Mouse (Mus musculus) adrenal gland, postnatal 4 days (tissue): ENCODE data around the gene Tmf1. TPM values are rescaled to one million over a fixed set of nuclear protein-coding genes. Genes with fewer than 3 reads are reported as not detected.

Experiments
- DNase-seq, 2 experiments: peaks; one replicate each; pipeline ENCODE4 v3.0.0; 2021 to 2022; ENCODE audit warnings: low spot score in 2 of 2, mixed read lengths in 2 of 2
- long read RNA-seq, 2 experiments: library from polyadenylated mRNA; stranded (forward); transcript quantifications; one replicate each; pipeline ENCODE4 v2.0.0; 2021
- total RNA-seq, 2 experiments: library from RNA; stranded (reverse); gene quantifications; 2 replicates each; pipeline ENCODE4 v1.2.3; 2021

Gene Tmf1
- total RNA-seq, result 10 to 100 TPM; 46.8 to 50.3 TPM
- long read RNA-seq, experiment 1, full-length matches to known transcripts, result 5 of 6 reads
- long read RNA-seq, experiment 1, partial matches to known transcripts, result 1 of 6 reads
- long read RNA-seq, experiment 1, other reads (novel, unspliced or antisense), result 0 of 6 reads
- long read RNA-seq, experiment 2, full-length matches to known transcripts, result 16 of 29 reads
- long read RNA-seq, experiment 2, partial matches to known transcripts, result 11 of 29 reads
- long read RNA-seq, experiment 2, other reads (novel, unspliced or antisense), result 2 of 29 reads

DNA sequence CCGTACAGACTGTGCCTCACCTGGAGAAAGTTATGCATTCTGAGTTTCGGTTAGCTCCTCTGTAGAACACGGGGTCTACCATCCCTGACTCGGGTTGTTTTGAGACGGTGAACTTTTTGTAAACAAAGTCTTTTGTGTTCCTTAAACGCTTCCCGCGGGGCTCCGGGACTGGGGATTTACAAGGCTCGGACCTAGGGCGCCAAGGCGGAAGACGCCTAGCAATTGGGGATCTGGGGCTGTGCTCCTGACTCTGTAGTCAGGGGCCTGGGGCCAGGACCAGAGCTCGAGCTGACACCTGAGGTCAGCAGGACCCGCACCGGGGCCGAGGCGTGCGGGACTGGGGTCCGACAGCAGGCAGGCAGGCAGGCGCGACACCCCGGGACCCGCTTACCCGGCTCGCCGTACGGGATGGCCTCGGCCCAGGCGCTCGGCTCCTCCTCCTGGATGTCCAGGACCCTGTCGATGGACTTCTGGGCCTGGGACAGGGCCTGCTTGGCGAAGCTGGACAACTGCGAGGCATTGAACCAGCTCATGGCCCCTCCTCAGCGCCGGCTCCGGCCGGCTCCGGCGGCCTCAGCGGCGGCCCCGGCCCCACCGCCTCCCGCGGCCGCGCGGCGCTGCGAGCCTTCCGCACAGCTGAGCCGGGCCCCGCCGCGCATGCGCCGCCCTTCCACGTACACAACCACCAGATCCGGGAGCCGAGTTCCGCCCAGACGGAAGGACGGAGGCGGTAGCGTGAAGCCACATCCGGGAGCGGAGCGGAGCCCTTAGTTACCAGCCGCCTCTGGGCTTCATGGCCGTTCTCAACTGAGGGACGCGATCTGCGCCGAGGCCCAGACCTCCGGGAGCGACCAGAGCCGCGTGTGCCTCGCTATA lies at the start of gene Tmf1:
Gene Tmf1, minus strand, starts transcription at position 632 of the 876 bp plus-strand sequence.
- DNase-seq, result peak; percentile 80 to 87

DNA sequence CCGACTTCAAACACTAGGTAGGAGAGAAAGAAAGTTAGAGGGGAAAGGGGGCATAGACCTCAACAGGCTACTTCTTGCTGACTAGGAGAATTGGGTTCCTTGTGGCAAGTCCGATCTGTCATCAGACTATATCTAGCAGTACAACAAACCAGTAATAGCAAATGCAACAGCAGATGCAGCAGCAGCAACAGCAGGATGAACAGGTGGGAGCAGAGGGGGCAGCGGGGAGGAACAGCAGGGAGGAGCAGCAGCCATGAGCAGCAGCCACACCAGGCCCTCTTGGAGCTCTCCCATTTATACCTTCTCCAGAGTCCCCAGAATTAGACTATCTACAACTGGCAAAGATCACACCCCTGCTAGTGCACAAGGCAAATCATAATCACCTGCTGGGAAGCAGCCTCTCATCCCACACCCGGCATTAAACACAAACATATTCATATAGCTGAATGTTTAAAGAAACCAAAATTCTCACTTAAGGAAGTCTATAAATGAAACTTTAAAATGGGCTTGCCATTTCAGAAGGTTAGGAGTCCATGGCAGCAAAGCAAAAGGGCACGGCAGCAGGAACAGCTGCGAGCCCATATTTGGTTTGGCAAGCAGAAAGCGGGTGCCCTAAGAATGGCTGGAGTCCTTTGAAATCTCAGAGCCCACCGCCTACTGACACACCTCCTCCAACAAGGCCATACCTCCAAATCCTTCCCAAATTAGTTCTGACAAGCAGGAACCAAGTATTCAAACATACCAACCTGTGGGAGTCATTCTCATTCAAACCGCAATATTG lies 48.3 kb upstream of the Tmf1 start:
- DNase-seq, result no peak

DNA sequence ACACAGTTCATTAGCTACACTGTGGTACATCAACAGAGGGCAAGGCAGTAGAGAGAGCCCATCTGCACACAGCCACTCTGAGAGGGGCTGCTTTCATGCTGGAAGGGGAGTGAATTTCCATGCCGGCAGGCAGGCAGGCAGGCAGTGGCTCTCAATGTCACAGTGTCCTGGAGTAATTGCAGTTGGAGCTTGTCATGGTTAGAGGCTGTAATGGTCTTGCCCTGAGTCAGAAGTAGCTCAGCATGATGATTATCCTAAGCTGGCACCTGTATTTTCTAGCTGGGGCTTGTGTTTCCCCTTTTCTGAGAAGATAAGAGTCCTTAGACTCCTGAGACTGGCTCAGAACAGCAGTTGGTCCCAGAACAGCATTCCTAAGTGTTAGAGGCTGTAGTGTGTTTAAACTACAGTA lies 47.2 kb upstream of the Tmf1 start:
- DNase-seq, result no peak

DNA sequence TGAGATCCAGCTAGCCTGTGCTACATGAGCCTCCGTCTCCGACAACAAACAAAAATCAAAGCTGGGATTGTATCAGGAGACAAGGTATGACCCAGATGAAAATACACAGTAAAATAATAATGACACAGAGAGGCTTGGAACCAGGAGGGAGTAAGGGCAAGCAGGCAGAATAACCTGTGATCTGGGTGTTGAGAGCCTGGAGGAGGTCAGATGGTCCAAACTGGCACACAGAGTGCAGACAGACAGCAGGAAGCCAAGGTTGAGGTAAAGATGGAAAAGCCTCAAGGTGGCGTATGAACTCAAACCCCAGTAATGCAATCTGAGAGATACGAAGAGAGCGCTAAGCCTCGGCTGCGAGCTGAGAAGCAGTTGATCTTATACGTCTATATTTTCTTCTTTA lies 45.6 kb upstream of the Tmf1 start:
- no peak for DNase-seq

DNA sequence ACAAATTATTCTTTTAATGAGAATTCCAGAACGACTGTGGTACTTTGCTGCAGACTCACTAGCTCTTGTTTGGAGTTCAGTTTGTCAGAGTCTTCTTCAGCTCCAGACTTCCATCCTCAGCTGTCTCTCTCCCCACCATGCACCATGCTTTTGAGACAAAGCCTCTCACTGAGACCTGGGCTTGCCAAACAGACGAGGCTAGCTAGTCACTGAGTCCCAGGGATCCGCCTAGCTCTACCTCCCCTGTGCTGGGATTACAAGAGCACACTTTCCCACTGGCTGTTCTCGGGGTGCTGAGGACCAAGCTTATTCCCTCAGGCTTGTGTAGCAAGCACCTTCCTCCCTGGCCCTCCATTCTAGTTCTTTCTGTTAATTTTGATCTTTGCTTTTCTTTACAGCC lies 44.6 kb upstream of the Tmf1 start:
- no peak for DNase-seq

DNA sequence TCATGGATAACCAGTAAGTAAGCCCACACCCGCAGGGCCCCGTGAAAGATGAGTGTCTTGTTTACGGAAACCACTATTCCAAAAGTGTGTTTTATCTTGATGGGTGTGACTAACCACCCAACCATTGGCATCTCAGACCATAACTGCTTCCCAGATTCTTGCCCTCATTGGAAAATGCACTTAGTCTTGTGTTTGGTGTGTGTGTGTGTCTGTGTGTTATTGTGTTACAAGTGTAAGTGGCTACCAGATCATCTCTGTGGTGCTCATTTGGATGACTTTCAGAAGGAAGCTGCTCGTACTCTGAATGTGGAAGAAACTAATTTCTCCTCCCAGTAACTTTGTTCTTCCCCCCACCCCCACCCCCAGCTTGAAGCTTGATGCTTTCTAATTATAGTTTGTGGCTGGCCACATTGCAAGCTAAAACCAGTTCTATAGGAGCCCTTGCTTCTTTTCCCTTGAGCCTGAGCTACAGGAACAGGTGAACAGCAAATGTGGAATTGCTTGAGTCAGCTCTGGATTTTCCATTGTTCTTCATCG lies 44.1 kb upstream of the Tmf1 start:
- no peak for DNase-seq

DNA sequence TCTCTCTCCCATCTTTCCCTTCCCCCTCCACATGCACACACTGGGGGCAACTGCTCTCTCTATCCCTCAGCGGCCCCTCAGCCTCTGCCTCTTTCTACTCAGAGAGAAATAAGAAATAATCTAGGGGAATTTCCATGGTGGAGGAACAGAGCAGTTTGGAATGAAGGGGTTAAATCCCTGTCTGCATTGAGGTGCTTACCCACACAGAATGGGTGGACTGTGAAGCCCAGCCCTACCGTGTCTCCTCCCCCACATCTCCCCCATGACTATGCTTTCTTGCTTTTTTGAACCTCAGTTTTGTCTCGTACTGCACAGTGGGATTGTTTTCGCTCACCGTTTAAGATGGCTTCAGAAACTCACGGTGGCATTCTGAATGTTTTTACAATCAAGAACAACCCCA lies 43.4 kb upstream of the Tmf1 start:
- no peak for DNase-seq

DNA sequence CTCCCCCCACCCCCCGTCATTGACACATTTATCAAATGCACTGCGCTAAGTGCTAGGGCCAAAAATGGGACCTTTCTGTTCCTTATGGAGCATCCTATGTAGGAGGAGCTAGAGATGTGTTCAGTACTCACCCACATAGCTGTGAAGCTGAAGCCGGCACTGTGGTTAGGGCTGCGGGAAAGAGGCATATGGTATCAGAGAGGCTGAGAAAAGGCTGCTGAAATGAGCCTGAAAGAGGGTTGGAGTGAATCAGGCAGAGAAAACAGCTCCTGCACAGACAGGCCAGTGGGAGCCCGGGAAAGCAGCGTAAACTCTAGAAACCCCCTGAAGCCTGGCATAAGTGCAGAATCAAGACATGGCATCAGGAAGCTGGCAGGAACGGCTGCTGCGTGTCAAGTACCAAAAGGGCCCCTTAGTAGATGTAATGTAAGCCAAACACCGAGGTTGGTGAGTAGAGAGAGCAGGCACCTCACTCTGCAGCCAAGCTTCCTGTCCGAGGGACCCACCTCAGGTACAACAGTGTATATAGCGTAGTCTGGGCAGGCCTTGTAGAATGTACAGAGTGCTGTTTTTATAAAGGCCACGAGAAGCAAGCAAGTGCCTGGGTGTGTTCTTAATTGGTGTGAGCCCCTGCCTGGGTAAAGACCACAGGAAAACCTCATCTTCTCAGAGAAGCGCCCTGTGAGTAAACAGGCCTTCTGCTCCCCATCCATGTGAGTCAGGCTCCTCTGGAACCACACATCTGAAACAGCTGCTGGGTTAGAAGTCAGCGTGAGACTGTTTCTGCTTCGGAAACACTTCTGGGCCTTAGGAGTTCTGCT lies 42.5 kb upstream of the Tmf1 start:
- no peak for DNase-seq

DNA sequence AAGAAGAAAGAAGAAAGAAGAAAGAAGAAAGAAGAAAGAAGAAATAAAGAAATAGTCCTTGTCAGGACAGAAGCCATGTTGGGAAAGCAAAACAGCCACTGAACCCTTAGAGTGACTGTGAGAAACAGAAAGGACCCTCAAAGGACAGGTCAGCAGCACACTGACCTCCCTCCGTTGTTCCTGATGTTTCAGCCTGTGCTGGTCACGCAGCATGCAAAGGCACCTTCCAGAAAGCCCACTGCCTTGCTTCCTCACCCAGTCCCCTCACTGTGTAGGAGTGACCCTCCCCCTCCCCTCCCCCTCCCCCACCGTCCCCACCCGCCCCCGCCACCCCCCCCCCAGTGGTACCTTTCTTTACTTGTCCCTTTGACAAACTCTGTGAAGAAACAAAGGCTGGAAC lies 41.8 kb upstream of the Tmf1 start:
- DNase-seq, result no peak

DNA sequence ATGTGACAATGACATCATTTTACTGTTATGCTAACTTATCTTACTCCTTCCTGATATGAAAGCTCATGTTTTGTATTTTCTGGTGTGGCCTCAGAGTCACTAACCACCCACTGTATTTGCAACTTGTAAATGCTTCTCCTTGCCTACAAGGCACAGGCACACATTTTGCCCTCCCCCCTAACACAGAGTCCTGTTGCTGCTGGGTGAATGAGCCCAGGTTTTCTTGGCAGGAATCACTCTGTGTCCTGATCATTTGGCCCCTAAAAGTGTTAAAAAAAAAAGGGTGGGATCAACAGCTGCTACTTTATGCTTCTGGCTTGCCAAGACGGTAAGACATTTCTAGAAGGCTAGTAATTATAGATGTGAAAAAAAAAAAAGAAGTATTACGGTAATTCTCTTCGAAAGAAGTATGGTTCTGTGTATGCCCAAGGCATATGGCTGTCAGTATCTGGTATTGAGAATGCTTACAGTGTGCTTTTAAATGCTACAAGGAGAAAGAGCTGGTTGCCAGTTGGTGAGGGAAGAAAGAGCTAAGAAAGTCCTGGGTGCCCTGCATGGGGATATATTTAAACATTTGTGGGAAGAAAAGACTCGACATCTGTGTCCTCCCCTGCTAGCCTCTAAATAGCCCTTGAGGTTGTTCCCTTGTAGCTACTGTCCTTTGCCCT lies 37.4 kb upstream of the Tmf1 start:
- DNase-seq, result no peak

DNA sequence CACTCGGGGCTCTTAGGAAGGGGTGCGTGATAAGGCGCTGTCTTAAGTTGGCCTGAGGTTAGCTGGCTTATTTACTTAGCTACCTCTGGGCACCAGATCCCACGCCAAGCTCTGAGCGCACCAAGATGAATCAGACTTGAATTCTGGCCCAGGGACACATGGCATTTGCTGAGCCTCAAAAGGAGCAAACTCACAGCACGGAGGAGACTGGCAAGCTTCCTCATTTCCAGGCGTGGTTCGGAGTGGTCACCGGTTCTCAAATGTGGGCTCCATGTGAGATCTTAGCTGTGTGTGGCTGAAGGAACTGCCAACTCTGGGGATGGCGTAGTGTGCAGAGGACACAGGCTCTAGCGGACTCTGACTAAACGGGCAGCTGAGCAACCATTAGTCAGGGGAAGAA lies 33.1 kb upstream of the Tmf1 start:
- DNase-seq, result no peak

DNA sequence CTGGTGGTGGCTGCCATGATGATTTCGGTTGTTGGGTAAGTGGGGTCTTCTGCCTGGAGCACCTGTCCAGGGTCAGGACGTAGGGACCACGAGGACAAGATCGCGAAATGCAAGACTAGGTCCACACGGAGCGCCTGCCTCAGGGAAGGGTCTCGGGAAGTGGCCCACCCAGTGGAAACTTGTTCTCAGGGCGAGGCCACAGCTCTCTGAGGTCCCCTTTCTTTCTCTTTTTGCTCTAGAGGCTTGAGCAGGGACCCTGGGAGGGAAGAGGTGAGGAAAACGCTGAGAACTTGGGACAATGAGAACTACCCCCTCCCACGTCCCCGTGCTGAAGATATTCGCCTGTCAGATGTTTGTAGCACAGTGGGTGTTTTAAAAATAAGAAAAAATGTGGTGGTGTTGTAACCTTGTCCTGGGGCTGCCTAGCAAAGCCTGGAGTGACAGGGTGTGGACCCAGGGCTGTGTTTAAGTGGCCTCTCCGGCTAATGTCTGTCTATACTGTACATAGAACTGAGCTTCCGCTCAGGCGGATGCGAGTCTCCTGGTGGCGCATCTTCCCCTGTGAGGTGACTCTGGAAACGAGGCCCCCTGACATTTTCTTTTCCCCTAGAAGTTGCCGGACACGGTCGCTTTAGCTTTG lies 32.2 kb upstream of the Tmf1 start:
- no peak for DNase-seq

DNA sequence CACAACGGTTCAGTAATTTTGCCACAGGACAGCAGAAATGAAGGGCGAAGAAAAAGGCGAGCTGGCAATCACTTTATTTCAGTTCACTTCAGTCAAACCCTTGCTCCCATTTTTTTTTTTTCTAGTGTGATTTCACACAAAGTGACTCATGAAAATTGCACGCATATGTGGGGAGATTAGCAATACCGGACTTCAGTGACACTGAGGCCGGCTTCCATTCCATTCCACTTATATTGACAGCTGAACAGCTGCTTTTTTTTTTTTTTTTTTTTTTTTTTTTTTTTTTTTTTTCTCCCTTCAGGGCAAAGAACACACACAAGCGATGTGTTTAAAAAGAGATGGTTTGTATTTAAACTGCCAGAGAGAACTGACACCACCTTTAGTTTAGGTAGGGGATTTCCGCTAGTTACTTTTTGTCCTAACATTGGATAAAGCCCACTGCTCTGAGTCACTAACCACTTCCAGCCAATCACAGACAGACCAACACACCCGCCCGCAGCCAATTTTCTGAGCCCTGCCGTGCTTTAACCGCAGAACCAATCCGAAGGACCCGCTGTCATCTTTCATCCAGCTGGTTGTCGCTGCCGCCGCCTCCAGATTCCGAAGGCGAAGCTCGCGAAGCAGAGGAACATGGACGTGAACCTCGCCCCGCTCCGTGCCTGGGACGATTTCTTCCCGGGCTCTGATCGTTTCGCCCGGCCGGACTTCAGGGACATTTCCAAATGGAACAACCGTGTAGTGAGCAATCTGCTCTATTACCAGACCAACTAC lies 31.5 kb upstream of the Tmf1 start, which contains the start of gene Arl6ip5:
Gene Arl6ip5, plus strand, starts transcription at position 499 of the 771 bp plus-strand sequence.
- DNase-seq, result peak; percentile 59 to 73

DNA sequence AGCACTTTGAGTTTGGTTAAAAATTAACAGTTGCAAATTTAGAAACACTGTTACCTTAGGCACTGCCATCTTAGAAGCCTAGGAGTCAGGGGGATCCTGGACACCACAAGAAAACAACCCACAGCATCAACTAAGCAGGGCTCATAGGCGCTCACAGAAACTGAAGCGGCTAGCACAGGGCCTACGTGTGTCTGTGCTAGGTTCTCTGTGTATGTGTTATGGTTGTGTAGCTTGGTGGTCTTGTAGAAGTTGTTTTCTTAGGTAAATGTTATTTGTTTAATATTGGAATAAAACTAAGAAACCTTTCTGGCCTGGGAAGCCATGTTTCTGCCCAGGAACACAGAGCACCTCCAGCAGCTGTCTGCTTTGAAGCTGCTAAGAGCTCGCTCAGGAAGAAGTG lies 30.8 kb upstream of the Tmf1 start:
- DNase-seq, result no peak

DNA sequence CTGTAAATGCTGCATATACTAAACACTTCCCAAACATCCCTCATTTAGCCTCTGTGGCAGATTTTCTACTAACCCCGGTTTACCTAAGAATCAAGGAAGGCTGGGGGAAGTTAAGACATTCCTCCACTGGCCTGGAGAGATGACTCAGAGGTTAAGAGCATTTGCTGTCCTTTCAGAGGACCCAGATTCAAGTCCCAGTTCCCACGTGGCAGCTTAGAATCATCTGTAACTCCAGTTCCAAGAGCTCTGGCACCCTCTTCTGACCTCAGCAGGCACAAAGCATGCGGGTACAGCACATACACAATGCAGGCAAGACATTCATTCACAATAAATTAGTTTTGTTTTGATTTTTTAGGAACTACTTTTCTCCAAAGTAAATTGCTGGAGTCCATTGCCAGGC lies 30.3 kb upstream of the Tmf1 start:
- no peak for DNase-seq

DNA sequence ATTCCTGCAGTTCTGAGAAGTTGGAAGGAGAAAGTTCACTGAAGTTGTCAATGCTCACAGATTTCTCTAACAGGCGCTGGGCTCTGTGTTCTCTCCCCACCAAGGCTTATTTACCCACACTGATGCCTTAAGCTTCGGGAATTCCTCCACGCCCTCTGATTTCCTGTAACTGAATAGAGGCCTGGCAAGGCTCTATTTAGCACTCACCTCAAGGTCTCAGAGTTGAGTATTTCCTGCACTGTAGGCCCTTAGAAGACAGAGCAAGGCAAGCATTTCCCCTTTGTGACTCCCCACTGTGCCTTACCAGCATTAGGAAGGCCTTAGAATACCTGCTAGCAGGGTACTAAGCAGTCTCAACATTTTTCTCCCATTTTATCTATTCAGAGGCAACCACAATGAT lies 29.5 kb upstream of the Tmf1 start:
- no peak for DNase-seq

DNA sequence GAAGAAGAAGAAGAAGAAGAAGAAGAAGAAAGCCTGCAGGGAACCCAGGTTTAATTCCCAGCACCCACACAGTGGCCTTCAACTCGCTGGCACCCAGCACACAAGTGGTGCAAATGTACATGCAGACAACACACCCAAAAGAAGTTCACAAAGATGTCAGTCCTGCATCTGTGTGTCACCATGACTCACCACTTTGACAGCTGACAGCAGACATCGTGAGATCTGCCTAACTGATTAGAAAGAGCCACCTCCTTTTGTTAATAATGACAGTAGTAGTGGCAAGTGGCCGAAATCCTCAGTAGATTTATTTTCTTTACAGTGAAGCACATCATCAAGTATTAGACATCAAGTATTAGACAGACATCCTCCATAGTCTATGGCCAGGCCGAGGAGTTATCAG lies 28.2 kb upstream of the Tmf1 start:
- DNase-seq, result no peak

DNA sequence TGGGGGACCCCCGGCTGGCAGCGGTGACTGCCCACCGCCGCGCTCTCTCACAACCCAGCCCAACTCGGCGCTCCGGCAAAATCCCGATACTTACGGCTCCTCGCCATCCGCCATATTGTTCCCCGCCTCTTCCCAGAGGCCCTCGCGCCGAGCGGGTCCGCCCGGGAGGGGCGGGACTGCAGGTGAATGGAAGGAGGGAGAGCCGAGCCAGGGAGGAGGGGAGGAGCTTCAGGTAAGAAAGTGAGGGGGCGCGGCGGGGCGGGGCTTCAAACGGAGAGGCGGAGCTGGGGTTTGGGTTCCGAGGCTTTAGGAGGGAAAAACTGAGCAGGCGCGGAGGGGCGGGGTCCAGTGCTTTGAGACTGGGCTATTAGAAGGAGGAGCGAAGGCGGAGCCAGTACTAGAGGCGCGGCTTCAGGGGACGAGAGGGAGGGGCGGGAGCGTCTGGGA lies 26.5 kb upstream of the Tmf1 start, which contains the start of gene Uba3:
Gene Uba3, minus strand, starts transcription at position 209 of the 447 bp plus-strand sequence.
- peak; percentile 99 to 100 for DNase-seq

DNA sequence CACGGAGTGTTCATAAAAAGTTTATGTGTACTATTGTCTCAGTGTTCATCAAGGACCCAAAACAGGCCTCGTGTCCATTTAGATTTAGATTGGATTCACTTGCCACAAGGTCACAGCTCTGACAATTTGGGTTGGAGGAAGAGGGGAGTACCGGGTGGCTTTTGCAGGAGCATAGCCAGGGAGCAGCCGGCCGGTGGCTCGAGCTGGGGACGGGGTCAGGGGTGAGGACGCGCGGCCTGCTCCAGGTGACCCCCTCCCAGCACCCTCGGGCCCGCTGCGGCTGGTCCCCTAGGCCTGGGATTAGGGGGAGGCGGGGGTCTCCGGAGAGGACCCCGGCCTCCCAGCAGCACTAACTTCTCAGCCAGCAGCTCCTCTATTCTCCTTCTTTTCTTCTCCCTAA lies 26.0 kb upstream of the Tmf1 start:
- no peak for DNase-seq
